In the genomic region with DNA sequence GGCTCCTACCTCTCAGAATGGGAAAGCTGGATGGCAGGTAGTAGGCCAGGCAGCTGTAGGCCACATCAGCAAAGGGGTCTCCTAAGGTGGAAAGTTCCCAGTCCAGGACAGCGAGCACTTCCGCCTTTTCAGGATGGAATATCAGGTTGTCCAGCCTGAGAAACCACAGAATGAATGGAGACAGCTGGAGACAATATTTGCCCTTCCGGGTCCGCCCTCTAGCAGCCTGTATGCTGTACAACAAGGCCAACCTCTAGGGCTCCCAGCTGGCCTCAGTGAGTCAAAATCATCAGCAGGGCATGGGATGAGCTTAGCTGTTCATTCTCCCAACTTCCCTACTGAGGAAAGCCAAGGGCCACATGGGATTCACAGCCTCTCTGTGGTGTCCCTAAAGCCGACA, we compare ENCODE assay signal across 29 mouse cellular contexts.
"Had no signal": no experiment of that assay in that cellular context is flagged by ENCODE, and none has a peak within 500 bp of the region (broad histone marks: within the 10 kb centered on the region; RNA-seq: fewer than 3 reads in every experiment).

No protein-coding gene starts in this region.

- H3K27me3 ChIP-seq: embryonic facial prominence, embryonic 12.5 days; embryonic facial prominence, embryonic 13.5 days; embryonic facial prominence, embryonic 15.5 days; forebrain, embryonic 12.5 days; forebrain, embryonic 13.5 days; forebrain, embryonic 15.5 days had no signal

- H3K36me3 ChIP-seq: embryonic facial prominence, embryonic 10.5 days; embryonic facial prominence, embryonic 12.5 days; embryonic facial prominence, embryonic 13.5 days; embryonic facial prominence, embryonic 15.5 days; forebrain, embryonic 10.5 days; forebrain, embryonic 12.5 days; forebrain, embryonic 15.5 days had no signal

- H3K27ac ChIP-seq: embryonic facial prominence, embryonic 10.5 days; embryonic facial prominence, embryonic 12.5 days; embryonic facial prominence, embryonic 13.5 days; embryonic facial prominence, embryonic 15.5 days; forebrain, embryonic 10.5 days; forebrain, embryonic 12.5 days; forebrain, embryonic 13.5 days; forebrain, embryonic 15.5 days; gastrocnemius, adult 2 months; heart, adult 2 months had no signal

- H3K4me1 ChIP-seq: embryonic facial prominence, embryonic 12.5 days; embryonic facial prominence, embryonic 13.5 days; embryonic facial prominence, embryonic 15.5 days; forebrain, embryonic 12.5 days; forebrain, embryonic 13.5 days; forebrain, embryonic 15.5 days had no signal

- ATAC-seq: forebrain, embryonic 13.5 days; forebrain, embryonic 14.5 days; forebrain, embryonic 15.5 days; forebrain, embryonic 16.5 days; forebrain, postnatal 0 days had no signal

- H3K4me3 ChIP-seq: embryonic facial prominence, embryonic 10.5 days; embryonic facial prominence, embryonic 12.5 days; embryonic facial prominence, embryonic 13.5 days; embryonic facial prominence, embryonic 15.5 days; erythroblast, embryonic 14.5 days; forebrain, embryonic 10.5 days; forebrain, embryonic 12.5 days; forebrain, embryonic 13.5 days; forebrain, embryonic 15.5 days; gastrocnemius, adult 2 months; heart, adult 2 months had no signal

- H3K9ac ChIP-seq: embryonic facial prominence, embryonic 12.5 days; embryonic facial prominence, embryonic 13.5 days; embryonic facial prominence, embryonic 15.5 days; forebrain, embryonic 12.5 days; forebrain, embryonic 13.5 days; forebrain, embryonic 15.5 days; forebrain, postnatal 0 days had no signal

- DNase-seq: cerebellum, adult 2 months; cerebellum, adult 8-10 months; cerebellum, adult 9-10 months; cerebellum, adult 9-11 months; cerebellum, postnatal 10 days; cerebellum, postnatal 14 days; cerebellum, postnatal 25 days; cerebellum, postnatal 36 days; embryo, embryonic 11 days; forebrain, postnatal 0 days; gastrocnemius, adult 2 months; gastrocnemius, postnatal 10 days; gastrocnemius, postnatal 14 days; gastrocnemius, postnatal 25 days; gastrocnemius, postnatal 36 days; heart, adult 11 months; heart, adult 18-20 months; heart, adult 2 months had no signal

- H3K4me2 ChIP-seq: embryonic facial prominence, embryonic 12.5 days; embryonic facial prominence, embryonic 13.5 days; embryonic facial prominence, embryonic 15.5 days; forebrain, embryonic 12.5 days; forebrain, embryonic 13.5 days; forebrain, embryonic 15.5 days had no signal

- H3K9me3 ChIP-seq: embryonic facial prominence, embryonic 10.5 days; embryonic facial prominence, embryonic 12.5 days; embryonic facial prominence, embryonic 13.5 days; embryonic facial prominence, embryonic 15.5 days; forebrain, embryonic 10.5 days; forebrain, embryonic 12.5 days; forebrain, embryonic 13.5 days; forebrain, embryonic 15.5 days had no signal
